Mouse (Mus musculus): ENCODE measurements at regions not wholly inside any gene's neighbourhood (a gene's known extent, or its start where the extent isn't known, plus 50 kb on each side); places are given as distances from the start of the nearest gene placed in this dataset.
A peak's percentile ranks its signal among the peaks of the same experiment; 100 is the strongest.

GRCm38 (mm10) chr16:85743022-85743421 is 59.9 kb downstream of the Adamts1 start:
- DNase-seq, result no peak

DNA sequence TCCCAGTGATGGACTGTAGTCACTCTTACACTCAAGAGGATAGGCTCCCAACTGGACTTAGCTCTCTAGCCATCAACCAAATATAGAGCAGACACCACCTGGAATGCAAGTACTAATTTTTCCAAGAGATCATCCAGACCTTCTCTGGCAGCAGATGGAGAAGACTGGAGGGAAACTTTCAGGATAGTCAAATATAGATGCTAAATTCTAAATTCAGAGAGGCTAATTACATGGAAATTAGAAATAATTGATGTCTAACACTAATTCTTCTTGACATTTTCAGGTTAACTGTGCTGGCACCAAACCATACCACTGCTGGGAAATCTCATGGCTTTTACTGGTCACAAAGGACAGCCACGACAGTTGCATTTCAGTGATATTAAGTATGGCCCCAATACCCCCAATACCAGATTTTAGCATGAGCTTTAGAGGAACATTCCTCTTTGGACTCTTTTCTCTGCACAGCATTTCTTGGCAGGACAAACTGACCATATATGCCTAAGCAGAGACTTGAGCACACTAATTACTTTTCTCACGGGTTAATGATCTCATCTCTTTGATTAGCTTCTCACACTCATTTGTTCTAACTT is 64.2 kb downstream of the Adamts1 start:
- no peak for DNase-seq

GRCm38 (mm10) chr16:85728026-85728425 is 74.9 kb downstream of the Adamts1 start:
- no peak for DNase-seq

DNA sequence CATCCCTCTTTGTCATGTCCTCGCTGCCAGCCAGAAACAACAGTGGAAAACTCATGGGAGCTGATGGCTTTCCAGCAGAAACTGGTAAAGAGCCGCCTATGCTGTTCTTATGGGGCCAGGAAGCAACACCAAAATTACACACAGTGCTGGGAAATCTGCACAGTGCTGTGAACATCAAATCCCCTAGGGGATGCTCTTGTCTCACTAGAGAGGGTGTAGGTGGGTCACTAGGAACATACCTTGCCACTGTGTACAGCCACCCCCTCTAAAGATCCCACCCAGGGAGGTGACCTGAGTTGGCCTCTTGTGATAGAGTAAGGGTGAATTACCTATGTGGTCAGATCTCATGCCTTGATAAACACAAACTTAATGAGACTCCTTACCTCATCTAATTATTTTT is 80.9 kb downstream of the Adamts1 start:
- no peak for DNase-seq

DNA sequence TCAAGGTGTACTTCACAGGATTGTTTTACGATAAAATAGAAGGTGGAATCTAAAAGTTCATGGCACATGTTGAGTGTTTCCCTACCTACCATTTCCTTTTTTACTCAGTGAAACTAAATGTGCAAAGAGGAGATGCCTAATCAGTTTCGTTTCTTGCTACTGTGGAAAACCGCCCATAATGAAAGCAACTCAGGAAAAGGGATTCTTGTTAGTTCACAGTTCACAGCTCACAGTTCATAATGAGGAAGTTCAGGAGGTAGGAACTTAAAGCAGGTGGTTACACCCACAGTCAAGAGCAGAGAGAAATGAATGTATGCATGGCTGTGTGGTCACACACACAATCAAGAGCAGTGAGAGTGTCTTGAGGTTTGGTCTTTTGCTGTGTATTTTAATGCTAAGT is 90.6 kb downstream of the Adamts1 start:
- no peak for DNase-seq

DNA sequence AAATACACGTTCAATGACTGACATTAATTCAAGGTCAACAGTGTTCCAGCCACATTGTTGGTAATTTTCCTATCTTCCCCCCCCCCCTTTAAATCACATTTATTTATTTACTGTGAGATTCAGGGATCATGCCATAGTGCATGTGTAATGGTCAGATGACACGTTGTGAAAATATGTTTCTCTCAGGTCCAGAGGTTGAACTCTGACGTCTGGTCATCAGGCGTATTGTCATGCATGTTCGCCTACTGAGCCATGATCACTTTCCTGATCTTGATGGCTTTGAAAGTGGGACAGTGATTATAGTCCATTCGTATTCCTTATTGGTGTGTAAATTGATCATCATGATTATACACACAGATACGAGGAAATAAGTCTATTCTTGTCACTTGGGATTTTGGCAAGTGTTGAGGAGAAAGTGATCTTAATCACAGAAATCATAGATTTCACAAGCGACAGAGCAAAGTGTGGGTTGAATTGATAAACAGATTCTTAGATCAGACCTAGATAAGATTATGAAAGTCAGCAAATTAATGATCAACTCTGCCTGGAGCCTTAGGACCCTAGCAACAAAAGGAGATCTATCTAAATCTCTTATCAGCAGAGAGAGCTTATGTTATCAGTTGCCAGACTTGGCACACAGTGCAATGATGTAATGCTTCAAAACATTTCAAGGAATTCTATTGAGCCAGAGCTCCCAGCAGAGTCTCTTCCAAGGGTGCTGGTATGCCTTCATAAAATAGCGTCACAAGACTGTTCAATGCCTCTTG is 98.5 kb downstream of the Adamts1 start:
- DNase-seq, result no peak

DNA sequence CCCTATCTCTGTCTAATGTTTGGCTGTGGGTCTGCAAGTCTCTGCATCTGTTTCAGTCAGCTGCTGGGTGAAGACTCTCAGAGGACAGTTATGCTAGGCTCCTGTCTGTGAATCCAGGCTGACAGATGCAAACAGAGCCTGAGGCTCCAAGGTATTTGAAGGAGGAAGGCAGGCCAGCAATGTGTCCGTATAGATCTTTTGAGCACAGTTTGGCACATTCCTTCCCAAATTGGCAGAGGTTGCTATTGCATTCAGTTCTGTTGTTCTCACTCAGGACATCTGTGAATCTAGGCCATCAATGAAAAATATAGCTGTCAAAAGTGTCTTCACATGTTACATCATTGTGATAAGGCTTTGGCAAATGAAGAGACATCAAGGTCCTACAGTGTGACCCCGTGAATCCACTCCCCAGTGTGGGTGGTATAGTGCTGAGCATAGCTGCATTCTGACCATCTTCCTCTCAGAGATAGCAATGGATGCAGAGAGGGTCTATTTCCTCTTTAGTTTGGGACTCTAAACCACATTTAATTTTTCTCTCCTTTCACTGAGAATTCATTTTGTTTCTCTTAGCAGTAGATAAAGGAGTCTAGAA is 99.9 kb downstream of the Adamts1 start:
- DNase-seq, result no peak

DNA sequence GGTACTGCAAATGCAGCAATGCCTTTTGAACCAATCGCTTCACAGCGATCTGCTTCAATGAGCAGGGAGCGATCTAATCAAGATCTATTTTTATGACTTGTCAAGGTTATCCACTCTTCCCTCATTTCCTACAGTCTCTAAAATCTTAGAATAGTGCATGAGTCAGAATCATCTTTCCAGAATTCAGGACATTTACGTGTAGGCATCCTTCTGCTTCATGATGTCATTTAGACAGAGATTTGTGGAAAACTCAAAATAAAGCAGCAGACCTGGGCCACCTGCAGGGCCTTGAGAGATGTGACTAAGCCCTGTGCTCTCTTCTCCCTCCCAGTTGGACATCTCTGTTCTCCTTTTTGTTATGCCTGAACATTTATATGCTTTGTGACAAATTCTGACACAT is 103.6 kb downstream of the Adamts1 start:
- no peak for DNase-seq

GRCm38 (mm10) chr16:85682721-85683120 is 120.2 kb downstream of the Adamts1 start:
- no peak for DNase-seq

- DNase-seq, result no peak
These were observed 122.6 kb downstream of the Adamts1 start for GRCm38 (mm10) chr16:85680351-85680750.

GRCm38 (mm10) chr16:85678781-85679180 is 124.1 kb downstream of the Adamts1 start:
- DNase-seq, result no peak

- DNase-seq, result no peak
These were observed 124.7 kb downstream of the Adamts1 start for GRCm38 (mm10) chr16:85678228-85678627.

DNA sequence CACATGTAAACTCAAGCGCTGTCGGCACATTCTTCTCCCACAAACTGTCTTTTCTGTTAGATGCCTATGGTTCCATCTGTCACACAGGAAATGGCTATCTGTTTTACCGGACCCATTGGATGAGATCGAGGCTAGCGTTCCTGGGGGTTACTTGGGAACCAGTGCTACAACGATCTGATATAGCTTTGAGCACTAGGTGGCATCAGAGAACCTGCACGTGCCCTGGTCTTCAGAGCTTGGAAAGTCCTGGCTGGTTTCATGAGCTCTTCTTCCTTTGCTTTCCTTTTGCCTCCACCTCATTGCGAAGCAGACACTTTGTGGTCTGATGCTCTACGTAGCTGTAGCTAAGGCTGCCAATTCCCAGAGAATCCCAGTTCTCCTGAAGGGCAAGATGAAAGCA is 123.8 kb upstream of the Cyyr1 start:
- DNase-seq, result peak; percentile 4

GRCm38 (mm10) chr16:85668767-85669166 is 115.6 kb upstream of the Cyyr1 start:
- DNase-seq, result no peak

DNA sequence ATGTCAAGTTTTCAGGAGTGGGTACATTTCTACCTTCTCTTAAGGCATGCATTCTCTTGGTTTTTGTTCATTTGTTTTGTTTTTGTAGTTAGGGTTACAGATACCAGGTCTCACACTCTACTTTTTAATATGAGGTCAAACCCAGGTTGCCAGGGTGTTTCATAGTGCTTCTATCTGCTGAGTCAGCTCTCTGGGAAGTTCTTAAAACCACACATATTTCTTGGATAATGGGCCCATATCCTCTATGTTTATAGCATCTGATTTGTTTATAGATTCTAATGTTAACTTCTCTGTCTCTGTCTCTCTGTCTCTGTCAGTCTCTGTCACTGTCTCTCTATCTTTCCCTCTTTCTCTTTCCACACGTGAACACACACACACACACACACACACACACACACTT is 114.6 kb upstream of the Cyyr1 start:
- no peak for DNase-seq

DNA sequence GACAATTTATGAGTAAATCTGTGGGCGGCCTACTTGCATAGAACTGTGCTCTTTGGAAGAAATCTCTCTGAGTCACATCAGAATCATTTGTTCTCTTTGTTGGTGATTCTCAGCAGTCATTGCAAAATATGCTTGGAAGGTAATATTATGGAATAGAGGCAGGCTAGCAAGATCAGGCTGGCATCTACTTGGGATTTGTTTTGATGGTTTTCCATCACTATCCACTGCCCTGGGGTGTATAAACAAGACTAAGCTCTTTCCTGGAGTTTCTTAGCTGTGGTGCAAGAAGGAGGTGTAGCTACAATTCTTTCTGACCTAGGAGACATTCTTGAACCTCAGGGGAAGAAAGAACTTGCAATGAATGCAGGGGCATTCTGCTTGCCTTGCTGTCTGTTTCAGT is 96.3 kb upstream of the Cyyr1 start:
- no peak for DNase-seq

DNA sequence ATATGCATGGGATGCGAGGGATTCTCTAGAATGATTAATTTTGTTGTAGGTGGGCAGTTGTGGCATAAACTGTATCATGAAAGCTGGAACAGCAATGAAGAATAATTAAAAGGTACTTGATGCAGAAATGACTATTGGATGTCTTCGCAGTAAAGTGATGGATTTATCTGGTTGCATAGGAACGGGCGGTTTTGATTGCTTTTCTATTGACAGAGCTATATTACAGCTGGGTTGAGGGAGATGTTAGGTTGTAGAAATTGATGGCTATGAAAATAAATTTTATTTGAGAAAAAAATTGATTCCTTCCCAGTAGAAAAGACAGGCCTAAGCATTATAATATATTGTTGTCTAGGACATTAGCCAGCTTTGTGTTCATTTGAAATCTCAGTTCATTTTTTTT is 87.8 kb upstream of the Cyyr1 start:
- DNase-seq, result no peak

DNA sequence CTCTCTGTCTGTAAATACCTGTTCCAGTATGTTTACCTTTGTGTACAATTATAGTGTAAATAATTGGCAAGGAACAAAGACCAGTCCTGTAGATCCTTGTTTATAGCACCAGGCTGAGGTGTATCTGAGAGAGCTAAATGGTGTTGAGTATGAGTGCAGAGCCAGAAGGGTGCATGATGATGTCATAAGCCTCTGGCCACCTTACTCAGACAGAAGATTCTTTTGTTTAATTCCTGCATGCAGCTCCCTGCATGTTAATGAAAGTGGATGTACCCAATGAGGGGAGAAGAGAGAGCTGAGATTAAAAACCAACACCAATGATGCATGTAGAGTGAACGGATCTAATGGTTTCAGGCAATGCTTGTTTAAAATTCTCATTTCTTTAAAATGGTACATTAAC is 83.9 kb upstream of the Cyyr1 start:
- DNase-seq, result no peak

DNA sequence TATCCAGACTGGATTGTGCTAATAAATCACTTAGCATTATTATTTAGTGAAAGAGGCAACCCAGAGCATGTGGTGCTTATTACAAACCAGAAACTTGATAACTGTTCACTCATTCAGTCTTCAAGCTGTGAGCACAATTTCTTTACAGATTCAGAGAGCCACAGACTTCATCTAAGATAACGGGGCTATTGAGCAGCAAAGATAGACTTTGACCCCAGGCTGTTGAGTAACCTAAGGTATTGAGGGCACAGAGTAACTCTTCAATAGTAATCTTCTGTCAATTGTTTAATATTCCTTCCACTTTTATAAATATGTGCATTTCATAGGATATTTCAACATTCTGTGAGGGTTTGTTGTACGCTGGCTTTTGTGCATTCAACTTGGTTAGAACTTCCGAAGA is 76.5 kb upstream of the Cyyr1 start:
- DNase-seq, result no peak

DNA sequence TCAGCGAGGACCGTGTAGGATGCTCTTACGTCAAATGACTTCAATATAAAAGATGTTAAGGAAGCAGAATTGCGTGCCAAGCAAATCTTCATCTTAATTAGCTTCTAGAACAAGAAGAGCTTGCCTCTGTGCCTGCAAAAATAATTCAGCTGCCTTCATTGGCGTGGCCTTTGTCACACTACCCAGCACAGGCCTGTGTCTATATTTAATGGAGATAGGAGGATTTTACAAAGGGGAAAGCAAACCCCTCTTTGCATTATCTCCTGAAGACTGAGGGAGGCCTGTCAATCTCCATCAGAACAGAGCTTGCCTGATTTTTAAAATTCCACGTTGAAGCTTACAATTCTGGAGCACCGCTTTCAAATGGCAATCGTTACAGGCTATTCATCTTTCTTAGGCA is 71.3 kb upstream of the Cyyr1 start:
- DNase-seq, result no peak

DNA sequence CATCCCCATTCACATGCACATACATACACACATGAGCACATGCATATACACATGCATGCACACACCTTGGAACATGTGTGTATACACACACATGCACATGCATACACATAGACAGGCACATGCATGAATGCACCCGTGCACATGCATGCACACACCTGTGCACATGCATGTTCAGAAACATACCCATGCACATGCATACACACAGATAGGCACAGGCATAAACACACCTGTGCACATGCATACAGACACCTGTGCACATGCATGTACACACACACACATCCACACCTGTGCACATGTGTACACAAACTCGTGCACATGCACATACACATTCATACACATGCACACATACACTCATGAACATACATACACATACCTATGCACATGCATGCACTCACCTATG is 50.9 kb upstream of the Cyyr1 start:
- no peak for DNase-seq

Measured in adrenal gland, adult 8-10 months (tissue).